Mouse (Mus musculus): ENCODE measurements around the gene Ncln. TPM values are rescaled to one million over a fixed set of nuclear protein-coding genes. Genes with fewer than 3 reads are reported as not detected.

The Ncln gene
- polyA plus RNA-seq, 1 experiment: 122 TPM

- no peaks in the 10 kb centered on the region for H3K27me3 ChIP-seq (ENCODE audit: control insufficient read depth, insufficient read depth, insufficient read length)
- no peak overlapping the region for H3K4me3 ChIP-seq (ENCODE audit: insufficient read depth, poor library complexity, severe bottlenecking)
- H3K79me3 ChIP-seq (ENCODE audit: low read depth): no peaks in the 10 kb centered on the region
- H3K79me2 ChIP-seq (ENCODE audit: control insufficient read depth, insufficient read depth): no peaks in the 10 kb centered on the region
- H3ac ChIP-seq (ENCODE audit: control insufficient read depth, insufficient read length, low read depth): no peak overlapping the region
- no peak for TF ChIP-seq MYOD1 (IDR thresholded peaks at IDR 0.05; ENCODE audit: control insufficient read depth, insufficient read length, low read depth)
- no peak for TF ChIP-seq CTCF (IDR thresholded peaks at IDR 0.05; ENCODE audit: control insufficient read depth, insufficient read depth, insufficient read length)
- TF ChIP-seq FOSL1 (IDR thresholded peaks at IDR 0.05; ENCODE audit: insufficient read depth, low read length, poor library complexity, severe bottlenecking): no peak
- TF ChIP-seq MYOG (IDR thresholded peaks at IDR 0.05; ENCODE audit: control insufficient read depth, extremely low read depth, insufficient read length): no peak
- no peak for TF ChIP-seq USF1 (IDR thresholded peaks at IDR 0.05; ENCODE audit: low read depth)
- TF ChIP-seq CEBPB (IDR thresholded peaks at IDR 0.05; ENCODE audit: low read depth): no peak
- TF ChIP-seq MAX (IDR thresholded peaks at IDR 0.05): no peak
- H3K36me3 ChIP-seq (ENCODE audit: control insufficient read depth, insufficient read depth): no peaks in the 10 kb centered on the region
These were observed 55.2 kb downstream of the Ncln start for GRCm38 (mm10) chr10:81441019-81441418.

Small RNAs within 50 kb of the gene (microRNA-seq; reads per million reads assigned to microRNA genes)
- gene Gm25595 (ENCODE audit: borderline microRNAs expressed): not detected

Other genes with a start within 250 kb of the Ncln start
- gene Matk, start 243.5 kb downstream of the Ncln start, polyA plus RNA-seq (2012; fragmentation: generic; extraction: Trizol): 0.98 TPM
- gene Mrpl54, start 229.5 kb downstream of the Ncln start, polyA plus RNA-seq (2012; fragmentation: generic; extraction: Trizol): 174 TPM
- 103 TPM for gene Apba3, start 229.4 kb downstream of the Ncln start, polyA plus RNA-seq (2012; fragmentation: generic; extraction: Trizol)
- gene Tjp3, start 204.8 kb downstream of the Ncln start, polyA plus RNA-seq (2012; fragmentation: generic; extraction: Trizol): not detected
- 33.3 TPM for gene Pip5k1c, start 203.4 kb downstream of the Ncln start, polyA plus RNA-seq (2012; fragmentation: generic; extraction: Trizol)
- gene Cactin, start 175.3 kb downstream of the Ncln start, polyA plus RNA-seq (2012; fragmentation: generic; extraction: Trizol): 48.1 TPM
- gene Tbxa2r, start 167.7 kb downstream of the Ncln start, polyA plus RNA-seq (2012; fragmentation: generic; extraction: Trizol): 0.02 TPM
- gene Gipc3, start 153.1 kb downstream of the Ncln start, polyA plus RNA-seq (2012; fragmentation: generic; extraction: Trizol): 0.08 TPM
- gene Hmg20b, start 145.9 kb downstream of the Ncln start, polyA plus RNA-seq (2012; fragmentation: generic; extraction: Trizol): 89.0 TPM
- gene Mfsd12, start 138.9 kb downstream of the Ncln start, polyA plus RNA-seq (2012; fragmentation: generic; extraction: Trizol): 8.2 TPM
- gene 4930404N11Rik, start 130.6 kb downstream of the Ncln start, polyA plus RNA-seq (2012; fragmentation: generic; extraction: Trizol): 0.51 TPM
- 61.6 TPM for gene Fzr1, start 117.9 kb downstream of the Ncln start, polyA plus RNA-seq (2012; fragmentation: generic; extraction: Trizol)
- 148 TPM for gene Dohh, start 112.0 kb downstream of the Ncln start, polyA plus RNA-seq (2012; fragmentation: generic; extraction: Trizol)
- 1.7 TPM for gene Gm48551, start 111.9 kb downstream of the Ncln start, polyA plus RNA-seq (2012; fragmentation: generic; extraction: Trizol)
- 0.20 TPM for gene Gm48552, start 107.4 kb downstream of the Ncln start, polyA plus RNA-seq (2012; fragmentation: generic; extraction: Trizol)
- 0.32 TPM for gene Smim24, start 103.3 kb downstream of the Ncln start, polyA plus RNA-seq (2012; fragmentation: generic; extraction: Trizol)
- 86.7 TPM for gene Nfic, start 40.8 kb downstream of the Ncln start, polyA plus RNA-seq (2012; fragmentation: generic; extraction: Trizol)
- gene Celf5, start 13.7 kb downstream of the Ncln start, polyA plus RNA-seq (2012; fragmentation: generic; extraction: Trizol): 1.0 TPM
- gene S1pr4, start 3.7 kb upstream of the Ncln start, polyA plus RNA-seq (2012; fragmentation: generic; extraction: Trizol): 0.02 TPM
- 0.16 TPM for gene Gna15, start 27.8 kb upstream of the Ncln start, polyA plus RNA-seq (2012; fragmentation: generic; extraction: Trizol)
- 77.6 TPM for gene Gna11, start 48.8 kb upstream of the Ncln start, polyA plus RNA-seq (2012; fragmentation: generic; extraction: Trizol)
- gene Aes, start 63.1 kb upstream of the Ncln start, polyA plus RNA-seq (2012; fragmentation: generic; extraction: Trizol): 532 TPM
- 7.1 TPM for gene Tle2, start 78.2 kb upstream of the Ncln start, polyA plus RNA-seq (2012; fragmentation: generic; extraction: Trizol)
- 8.6 TPM for gene Tle6, start 104.7 kb upstream of the Ncln start, polyA plus RNA-seq (2012; fragmentation: generic; extraction: Trizol)
- gene BC025920, start 109.9 kb upstream of the Ncln start, polyA plus RNA-seq (2012; fragmentation: generic; extraction: Trizol): 0.25 TPM
- 20.8 TPM for gene Sirt6, start 131.4 kb upstream of the Ncln start, polyA plus RNA-seq (2012; fragmentation: generic; extraction: Trizol)
- 8.5 TPM for gene Ankrd24, start 132.1 kb upstream of the Ncln start, polyA plus RNA-seq (2012; fragmentation: generic; extraction: Trizol)
- gene Gm10778, start 152.7 kb upstream of the Ncln start, polyA plus RNA-seq (2012; fragmentation: generic; extraction: Trizol): 0.56 TPM
- 0.94 TPM for gene Zfp433, start 208.4 kb upstream of the Ncln start, polyA plus RNA-seq (2012; fragmentation: generic; extraction: Trizol)